Mouse (Mus musculus) lung, postnatal 0 days (tissue): Measurements from ENCODE around the gene Cbr1.
A peak's percentile ranks its signal among the peaks of the same experiment; 100 is the strongest.

ENCODE experiments used
- CTCF ChIP-seq: IDR thresholded peaks from 2 replicates; pipeline ENCODE4 v1.5.1; 2016; ENCODE audit warnings: antibody characterized with exemption, mild to moderate bottlenecking
- EP300 ChIP-seq: IDR thresholded peaks from 2 replicates; pipeline ENCODE4 v1.6.1; 2016; ENCODE audit warnings: antibody characterized with exemption, mild to moderate bottlenecking, control low read depth

DNA sequence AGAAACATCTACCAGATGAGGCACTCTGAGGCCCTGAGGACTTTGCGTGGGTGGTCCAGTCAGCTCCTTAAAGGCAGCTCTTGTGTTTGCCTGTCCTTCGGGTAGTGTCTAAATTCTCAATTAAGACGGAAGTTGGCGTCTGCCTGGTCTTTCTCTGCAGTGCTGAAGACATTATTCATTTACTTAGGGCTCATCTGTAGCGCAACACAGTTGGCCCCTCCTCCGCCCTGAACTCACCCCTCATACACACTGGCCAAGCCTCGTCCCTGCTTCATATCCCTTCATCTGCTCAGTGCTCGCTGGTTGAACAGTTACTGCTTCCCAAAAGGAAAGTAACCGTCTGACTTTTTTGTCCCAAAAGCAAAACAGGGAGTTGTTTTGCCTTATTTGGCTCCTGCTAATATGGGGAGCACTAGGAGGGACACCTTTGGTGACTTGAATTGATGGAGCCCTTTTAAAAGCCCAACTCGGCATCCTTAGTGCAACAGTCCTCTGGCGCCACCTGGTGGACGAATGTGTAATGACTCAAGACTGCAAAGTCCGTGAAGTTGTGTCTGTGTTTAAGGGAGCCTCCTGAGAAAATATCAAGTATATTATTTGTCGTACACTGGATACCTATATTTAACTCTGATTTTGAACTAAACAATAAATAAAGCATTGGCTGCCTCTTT, 29.1 kb upstream of the Cbr1 start:
- TF ChIP-seq CTCF (peak; percentile 97), EP300 (no peak)
